Mouse (Mus musculus): ENCODE data around the gene Hcar1.

DNA sequence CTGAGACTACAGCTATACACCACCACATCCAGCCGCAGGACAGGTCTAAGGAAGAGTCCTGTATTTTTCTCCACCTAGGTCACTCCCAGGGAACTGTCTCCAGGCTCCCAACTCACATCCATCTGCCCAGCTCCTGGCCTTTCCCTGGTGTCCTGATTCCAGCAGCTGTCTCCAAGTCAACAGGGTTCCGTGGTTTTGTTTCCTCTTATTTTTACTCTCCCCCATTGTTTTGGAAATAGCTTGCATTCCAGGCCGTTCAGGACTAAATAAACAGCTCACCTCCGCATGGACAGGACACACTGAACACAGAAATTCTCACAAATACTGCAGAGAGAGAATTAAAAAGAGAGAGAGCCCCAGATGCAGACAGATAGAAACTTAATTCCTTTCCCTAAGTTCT lies 42.4 kb downstream of the Hcar1 start:
- TF ChIP-seq MAFK (IDR thresholded peaks at IDR 0.05; ENCODE audit: insufficient read depth, low read depth, low read length) (no peak), CHD2 (IDR thresholded peaks at IDR 0.05; ENCODE audit: low read depth, low read length) (no peak), ZC3H11A (IDR thresholded peaks at IDR 0.05; ENCODE audit: borderline replicate concordance, low read depth, low read length) (no peak)
